Mouse (Mus musculus): ENCODE results near the gene Pdyn. TPM values are rescaled to one million over a fixed set of nuclear protein-coding genes. Genes with fewer than 3 reads are reported as not detected.

The Pdyn gene
- polyA plus RNA-seq, 1 experiment from 2014 or later, result 0.18 TPM

Other genes with a start within 250 kb of the Pdyn start
- not detected in 2 replicates for gene F830045P16Rik, start 163.2 kb downstream of the Pdyn start, polyA plus RNA-seq (2014; fragmentation: Nextera tagmentation; extraction: Ambion mirVana)
- gene Sirpa, start 107.0 kb downstream of the Pdyn start, polyA plus RNA-seq (2014; fragmentation: Nextera tagmentation; extraction: Ambion mirVana), result 26.8 and 29.6 TPM in 2 replicates
- 9.0 and 10.1 TPM in 2 replicates for gene Stk35, start 100.7 kb upstream of the Pdyn start, polyA plus RNA-seq (2014; fragmentation: Nextera tagmentation; extraction: Ambion mirVana)

Measured in liver, embryonic 11.5 days (tissue).